Mouse (Mus musculus) gastrocnemius, postnatal 4 days (tissue): ENCODE measurements around the gene Senp7. TPM values are rescaled to one million over a fixed set of nuclear protein-coding genes. Genes with fewer than 3 reads are reported as not detected.
A peak's percentile ranks its signal among the peaks of the same experiment; 100 is the strongest.
"Not testable (repeated sequence)": the region's sequence is repeated elsewhere in the genome, so short reads cannot be mapped to it uniquely, and the experiment has no call there.

ENCODE experiments used
- DNase-seq, 2 experiments: peaks; one replicate each; pipeline ENCODE4 v3.0.0; 2021 to 2022; ENCODE audit warnings: low spot score in 2 of 2, mixed read lengths in 2 of 2
- long read RNA-seq, 2 experiments: library from polyadenylated mRNA; stranded (forward); transcript quantifications; one replicate each; pipeline ENCODE4 v2.0.0; 2021
- total RNA-seq, 2 experiments: library from RNA; stranded (reverse); gene quantifications; 2 replicates each; pipeline ENCODE4 v1.2.3; 2021

The Senp7 gene
- 10 to 100 TPM; 27.3 to 28.4 TPM for total RNA-seq
- long read RNA-seq, experiment 1, partial matches to known transcripts = 0 of 8 reads
- long read RNA-seq, experiment 1, other reads (novel, unspliced or antisense) = 5 of 8 reads
- long read RNA-seq, experiment 2, partial matches to known transcripts = 1 of 9 reads
- long read RNA-seq, experiment 2, other reads (novel, unspliced or antisense) = 5 of 9 reads

DNA sequence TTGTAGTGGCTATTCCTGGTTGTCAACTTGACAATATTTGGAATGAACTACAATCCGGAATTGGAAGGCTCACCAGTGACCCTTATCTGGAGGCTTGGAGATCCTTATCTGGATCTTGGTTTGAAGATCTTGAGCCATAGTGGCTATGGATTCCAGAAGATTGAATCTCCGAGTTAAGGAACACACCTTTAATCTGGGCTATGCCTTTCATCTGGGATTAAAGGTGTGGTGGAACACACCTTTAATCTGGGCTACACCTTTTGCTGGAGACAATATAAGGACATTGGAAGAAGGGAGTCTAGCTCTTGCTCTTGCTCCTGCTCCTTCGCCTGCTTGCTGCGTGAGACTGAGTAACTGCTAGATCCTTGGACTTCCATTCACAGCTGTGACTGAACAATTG, at the start of gene Senp7:
Senp7 (plus strand) TSS at position 301 of the 400 bp plus-strand sequence.
- DNase-seq = not testable (repeated sequence)

DNA sequence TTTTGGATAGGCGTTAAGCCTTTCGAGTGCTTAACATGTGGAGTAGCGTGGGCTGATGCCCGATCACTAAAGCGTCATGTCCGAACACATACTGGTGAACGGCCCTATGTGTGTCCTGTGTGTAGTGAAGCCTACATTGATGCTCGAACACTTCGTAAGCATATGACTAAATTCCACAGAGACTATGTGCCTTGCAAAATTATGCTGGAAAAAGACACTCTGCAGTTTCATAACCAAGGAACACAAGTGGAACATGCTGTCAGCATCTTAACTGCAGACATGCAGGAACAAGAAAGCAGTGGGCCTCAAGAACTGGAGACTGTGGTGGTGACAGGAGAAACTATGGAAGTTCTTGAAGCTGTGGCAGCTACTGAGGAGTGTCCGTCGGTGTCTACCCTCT, 41.3 kb upstream of the Senp7 start:
- no peak for DNase-seq

DNA sequence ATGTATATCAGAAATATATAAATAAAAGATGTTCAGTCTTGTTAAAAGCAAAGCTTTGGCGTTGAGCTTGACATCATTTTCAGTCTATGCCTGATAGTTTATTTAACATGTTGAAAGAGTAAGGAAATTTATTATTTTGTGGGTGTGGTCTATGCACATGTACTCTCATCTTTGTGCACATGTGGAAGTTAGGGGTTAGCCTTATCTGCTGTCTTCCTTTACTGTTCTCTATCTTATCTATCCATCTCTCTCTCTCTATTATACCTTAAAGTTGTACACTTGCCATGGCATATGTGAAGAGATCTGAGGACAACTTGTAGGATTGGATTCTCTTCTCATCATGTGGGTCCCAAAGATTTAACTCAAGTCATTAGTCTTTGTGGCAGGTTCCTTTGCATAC, 39.3 kb upstream of the Senp7 start:
- DNase-seq = no peak

DNA sequence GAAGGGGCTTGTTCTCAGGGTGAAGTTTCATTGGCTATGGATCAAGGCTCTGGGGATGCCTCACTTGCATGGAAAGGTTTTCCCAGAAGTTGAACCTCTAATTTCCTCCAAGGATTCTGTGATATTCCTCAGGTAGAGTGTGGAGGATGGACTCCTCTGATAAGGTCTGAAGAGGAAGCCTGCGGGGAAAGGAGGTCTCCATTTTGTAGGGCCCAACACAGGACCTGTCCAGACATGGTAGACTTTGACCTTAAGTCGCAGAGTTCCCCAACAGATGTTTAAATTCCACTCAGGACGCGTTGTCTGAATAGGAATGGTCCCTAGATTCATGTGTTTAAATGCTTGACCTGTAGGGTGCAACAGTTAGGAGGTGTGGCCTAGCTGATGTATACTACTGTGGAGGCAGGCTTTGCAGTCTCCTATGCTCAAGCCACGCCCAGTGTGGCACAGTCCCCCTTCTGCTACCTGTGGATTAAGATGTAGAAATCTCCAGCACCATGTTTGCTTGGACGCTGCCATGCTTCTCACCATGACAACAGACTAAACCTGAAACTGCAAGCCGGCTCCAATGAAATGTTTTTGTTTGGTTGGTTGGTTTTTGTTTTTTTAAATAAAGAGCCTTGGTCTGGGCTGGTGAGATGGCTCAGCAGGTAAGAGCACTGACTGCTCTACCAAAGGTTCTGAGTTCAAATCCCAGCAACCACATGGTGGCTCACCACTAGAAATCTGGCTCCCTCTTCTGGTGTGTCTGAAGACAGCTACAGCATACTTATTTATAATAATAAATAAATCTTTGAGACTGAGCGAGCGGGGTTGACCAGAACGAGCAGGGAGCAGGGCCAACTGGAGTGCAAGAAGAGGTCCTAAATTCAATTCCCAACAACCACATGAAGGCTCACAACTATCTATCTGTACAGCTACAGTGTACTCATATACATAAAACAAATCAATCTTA, 35.1 kb upstream of the Senp7 start:
- DNase-seq = no peak

DNA sequence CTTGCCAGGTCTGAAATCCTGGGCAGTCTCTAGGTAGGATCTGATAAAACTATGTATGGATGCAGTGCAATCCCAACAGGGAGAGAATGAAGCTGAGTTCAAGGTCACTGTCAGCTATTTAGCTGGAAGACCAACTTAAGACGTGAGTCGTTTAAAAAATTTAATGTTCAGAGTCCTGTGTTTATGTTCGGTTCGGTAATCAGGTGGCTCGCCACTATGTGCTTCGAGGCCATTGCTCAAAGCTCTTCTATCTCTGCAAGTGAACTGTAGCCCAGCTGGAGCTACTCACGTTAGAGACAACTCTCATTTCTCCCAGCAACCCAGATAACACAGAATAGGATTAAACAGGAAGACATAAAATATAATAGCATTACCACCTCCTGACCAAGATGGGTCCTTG, 34.1 kb upstream of the Senp7 start:
- no peak for DNase-seq

DNA sequence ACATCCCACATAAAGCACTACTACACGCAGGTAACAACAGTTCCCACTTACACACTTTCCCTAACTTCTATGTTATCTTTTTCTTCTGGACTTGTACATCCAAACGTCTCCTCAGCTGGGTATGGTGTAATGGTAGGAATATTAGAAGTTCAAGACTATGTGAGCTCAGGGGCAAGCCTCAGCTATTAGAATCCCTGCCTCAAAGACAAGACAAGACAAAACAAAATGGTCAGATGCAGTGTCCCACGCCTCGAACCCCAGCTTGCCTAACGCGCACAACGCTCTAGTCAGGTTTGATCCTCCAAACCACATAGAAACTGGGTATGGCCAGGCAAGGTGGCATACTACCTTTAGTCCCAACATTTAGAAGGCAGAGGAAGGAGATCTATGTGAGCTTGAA, 28.5 kb upstream of the Senp7 start:
- DNase-seq = no peak

DNA sequence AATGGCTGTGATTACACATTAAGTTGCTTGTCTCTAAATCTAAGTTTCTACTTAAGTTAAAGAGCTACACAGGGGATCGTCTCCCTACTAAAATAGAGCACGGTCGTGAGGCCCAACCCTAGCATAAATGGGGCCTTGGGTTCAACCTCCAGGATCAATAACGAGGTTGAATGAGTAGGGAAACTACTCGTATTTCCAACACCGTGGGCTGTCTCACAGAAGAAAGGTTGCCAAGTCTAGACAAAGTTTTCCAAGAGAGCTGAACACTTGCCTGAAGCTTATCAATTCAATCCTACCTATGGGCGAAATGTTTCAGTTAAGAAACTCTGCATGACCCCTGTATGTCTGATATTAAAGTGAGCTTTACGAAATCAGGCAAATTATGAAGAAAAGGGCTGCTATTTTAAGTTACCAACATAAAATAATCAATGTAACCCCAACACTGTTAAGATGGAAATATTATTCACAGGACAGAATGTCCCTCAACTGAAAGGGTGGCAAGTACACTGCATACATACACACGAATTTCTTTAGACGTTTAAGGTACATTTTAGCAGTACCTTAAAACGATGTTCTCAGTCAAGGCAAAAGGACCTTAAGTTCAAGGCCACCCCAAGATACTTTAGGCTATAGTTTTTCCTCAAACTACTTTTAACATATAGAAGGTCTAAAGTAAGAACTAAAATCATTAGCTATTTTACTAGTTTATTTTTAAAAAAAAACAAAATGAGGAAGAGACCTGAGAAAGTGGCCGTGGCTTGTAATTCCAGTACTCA, 20.1 kb upstream of the Senp7 start:
- no peak for DNase-seq

DNA sequence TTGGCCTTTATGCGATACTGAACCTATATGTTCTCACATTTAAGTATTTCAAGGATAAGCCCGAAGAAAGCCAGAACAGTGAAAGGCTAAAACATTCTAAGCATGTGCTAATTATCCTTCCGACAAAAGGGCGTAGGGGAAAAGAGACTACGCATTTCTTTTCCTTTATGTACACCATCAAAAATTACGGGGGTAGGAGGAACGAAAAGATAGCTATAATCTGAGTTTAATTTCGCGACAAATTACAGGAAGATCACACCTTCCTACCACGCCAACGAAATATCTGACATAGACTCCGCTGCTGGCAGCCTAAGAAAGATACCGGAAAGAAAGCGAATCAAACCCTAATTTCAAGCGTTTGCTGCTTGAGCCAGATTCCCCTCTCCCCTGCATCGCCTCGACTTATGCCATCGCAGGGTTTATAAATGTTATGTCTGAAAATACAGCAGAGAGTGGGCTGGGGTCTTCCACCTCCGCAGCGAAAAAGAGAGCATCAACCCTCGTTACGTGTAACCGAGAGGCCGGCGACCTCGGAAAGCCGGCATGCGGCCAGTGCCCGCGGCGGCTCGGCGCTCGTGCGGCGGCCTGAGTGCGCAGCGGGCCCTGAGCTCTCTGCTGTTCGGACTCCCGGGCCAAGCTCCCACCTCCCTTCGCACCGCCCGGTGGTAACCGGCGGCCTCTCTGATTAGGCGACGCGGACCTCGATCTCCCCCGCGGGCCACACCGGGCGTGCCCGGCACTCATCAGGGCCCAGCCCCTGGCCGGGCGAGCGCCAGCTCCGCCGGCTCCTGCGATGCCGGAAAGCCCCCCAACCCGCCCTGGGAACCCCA, 19.2 kb upstream of the Senp7 start:
- DNase-seq = peak; percentile 53 to 70

DNA sequence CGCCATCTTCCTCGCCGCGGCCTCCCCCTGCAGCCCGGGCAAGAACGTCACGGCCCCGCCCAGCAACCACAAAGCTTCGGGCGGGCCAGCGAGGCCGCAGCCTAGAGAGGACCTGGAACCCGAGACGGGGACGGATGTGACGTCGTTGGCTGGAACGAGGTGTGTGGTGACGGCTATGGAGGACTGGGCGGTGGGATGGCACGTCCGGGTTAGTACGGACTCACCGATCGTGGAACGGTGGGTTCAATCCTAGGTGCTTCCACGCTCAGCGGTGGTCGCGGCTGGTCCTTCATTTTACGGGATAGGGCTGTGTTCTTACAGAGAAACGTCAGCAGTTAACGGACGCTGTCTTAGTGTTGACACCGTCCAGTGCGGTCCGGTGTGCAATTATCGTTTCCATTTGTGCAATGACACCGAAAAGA, 18.5 kb upstream of the Senp7 start, which contains the start of gene Pcnp:
Pcnp (minus strand) TSS at position 79 of the 422 bp plus-strand sequence.
- peak; percentile 95 to 98 for DNase-seq

DNA sequence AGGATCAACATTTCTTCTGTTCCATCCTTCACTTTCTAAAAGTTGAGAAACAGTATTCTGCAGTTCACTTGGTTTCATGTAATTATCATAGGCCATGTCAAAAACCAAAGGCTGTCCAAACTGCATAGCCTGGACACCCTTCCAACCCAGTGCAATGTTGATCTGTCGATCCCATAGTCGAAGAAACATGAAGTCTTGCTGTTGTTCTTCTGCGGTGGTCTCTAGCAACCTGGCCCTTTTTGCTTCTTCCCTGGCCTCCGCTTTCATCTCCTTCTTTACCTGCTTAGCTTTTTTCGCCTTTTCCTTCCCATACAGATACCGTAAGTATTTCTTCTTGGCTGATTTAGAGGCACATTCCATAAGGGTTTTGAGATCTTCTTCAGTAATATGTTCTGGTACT, 13.6 kb upstream of the Senp7 start:
- DNase-seq = no peak

DNA sequence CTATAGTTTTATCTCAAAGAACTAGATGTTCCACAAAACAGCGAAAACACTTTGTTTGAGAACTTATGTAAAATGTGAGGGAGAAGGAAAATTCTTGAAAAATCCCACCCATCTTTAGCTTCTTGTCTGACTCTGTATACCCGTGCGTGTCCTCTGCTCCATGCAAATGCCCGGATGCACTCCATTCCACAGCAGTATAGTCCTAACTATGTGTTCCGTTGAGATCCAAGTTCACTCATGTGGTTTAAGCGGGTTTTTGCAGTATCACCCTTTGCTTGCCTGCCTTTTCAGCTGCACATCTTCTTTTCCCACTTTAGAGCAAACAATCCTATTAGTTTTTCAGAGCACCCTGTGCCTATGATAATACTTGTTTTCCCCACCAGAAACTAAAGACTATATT, 11.6 kb upstream of the Senp7 start:
- no peak for DNase-seq

DNA sequence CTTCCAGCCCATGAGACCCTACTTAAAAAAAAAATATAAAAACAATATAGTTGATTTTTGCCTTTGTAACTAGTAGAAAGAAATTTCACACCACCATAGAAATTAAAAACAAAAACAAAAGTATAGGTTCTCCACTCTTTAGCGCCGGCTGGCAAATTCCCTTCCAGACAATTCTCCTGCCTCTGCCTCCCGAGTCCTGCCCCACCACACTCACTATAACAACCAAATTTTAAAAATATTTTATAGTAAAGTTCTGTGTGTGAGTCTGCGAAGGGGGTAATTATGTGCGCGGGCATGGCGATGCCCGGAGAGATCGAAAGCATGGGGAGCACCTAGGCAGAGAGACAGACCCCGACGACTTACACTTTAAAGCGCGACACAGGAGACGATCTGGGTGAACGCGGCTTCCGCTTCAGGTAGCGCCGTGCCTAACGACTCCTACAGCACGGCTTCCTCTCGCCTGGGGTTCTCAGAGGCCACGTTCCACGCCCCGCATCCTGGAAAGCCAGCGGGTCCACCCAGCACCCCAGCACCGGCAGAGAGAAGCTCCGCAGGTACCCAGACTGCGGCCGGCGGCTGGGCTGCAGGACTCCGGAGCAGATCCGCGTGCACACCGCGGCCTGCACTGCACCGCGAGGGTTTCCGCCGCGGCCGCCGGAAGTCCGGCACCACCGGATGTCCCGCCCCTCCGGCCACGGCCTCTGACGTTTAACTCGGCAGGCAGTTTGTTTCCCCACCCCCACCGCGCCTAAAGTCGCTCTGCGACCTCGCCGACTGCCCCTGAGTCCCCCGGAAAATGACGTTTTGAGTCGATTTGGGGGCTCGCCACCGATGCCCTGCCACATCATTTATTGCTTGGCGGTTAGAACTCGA, 10.8 kb upstream of the Senp7 start, which contains the start of gene Trmt10c:
Trmt10c (minus strand) TSS at position 682 of the 873 bp plus-strand sequence.
- peak; percentile 92 to 95 for DNase-seq

DNA sequence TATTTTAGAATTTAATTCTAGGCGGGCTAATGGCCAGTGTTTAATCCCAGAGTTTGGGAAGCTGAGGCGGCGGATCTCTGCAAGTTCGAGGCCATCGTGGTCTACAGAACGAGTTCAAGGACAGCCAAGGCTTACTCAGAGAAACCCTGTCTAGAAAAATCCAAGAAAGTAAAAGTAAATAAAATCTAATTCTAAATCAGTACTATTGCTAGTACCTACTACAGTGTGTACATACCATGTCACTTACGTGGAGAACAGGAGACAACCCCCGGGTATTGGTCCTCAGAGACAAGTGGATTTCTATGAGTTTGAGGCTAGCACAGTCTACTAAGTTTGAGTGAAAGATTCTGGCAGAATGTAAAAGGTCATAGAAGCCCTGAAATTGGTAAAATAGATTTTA, 10.0 kb upstream of the Senp7 start:
- DNase-seq = no peak

DNA sequence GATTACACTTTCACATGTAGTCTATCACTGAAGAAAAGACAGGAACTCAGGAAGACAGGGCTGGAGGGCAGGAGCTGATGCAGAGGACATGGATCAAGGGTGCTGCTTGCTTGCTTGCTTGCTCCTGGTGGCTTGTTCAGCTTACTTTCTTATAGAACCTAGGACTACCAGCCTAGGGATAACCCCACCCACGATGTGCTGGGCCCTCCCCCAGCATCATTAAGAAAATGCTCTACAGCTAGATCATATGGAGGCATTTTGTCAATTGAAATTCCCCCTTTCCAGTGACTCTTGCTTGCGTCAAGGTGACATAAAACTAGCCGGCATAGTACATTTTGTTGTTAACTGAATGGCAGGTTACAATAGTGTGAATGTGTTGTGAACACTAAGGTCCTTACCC, 7.8 kb downstream of the Senp7 start:
- DNase-seq = no peak

DNA sequence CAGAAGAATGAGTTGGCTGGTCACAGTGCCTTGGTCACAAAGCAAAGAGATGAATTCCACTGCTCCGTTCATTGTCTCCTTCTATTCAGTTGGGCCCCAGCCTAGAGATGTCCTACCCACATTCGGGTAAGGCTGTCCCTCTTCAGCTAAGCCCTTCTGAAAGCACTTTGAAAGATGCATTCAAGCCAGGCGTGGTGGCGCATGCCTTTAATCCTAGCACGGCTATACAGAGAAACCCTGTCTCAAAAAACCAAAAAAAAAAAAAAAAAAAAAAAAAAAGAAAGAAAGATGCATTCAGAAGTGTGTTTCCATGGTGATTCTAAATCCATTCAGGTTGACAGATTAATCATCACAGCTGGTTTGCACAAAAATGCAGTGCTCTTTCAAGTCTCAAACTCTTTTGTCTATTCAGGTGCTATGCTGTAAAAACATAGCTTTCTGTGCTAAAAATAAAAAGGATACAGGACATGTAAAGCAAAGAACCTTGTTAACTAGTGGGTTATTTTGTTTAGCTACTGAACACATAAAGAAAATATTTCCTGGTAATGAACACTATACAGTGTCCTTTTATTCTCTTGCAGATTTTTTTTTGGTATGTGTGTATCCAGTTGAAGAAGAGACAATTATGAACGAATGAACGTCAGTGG, 8.9 kb downstream of the Senp7 start:
- no peak for DNase-seq

DNA sequence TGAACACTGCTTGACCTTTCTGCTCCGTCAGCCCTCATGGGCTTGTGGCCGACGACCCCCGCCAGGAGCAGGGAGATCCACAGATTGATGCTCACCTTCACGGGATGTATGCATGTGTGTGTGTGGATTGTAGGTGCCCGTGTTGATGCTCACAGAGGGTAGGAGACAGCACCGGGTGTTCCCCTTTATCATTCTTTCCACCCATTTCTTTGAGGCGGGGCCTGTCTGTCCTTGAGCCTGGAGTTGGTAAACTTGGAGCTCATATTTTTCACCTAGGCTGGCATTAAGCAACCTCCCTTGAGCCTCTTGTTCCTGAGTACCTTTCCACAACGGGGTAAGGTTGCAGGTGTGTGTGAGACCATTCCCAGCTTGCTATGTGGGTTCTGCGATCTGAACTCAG, 10.0 kb downstream of the Senp7 start:
- no peak for DNase-seq

DNA sequence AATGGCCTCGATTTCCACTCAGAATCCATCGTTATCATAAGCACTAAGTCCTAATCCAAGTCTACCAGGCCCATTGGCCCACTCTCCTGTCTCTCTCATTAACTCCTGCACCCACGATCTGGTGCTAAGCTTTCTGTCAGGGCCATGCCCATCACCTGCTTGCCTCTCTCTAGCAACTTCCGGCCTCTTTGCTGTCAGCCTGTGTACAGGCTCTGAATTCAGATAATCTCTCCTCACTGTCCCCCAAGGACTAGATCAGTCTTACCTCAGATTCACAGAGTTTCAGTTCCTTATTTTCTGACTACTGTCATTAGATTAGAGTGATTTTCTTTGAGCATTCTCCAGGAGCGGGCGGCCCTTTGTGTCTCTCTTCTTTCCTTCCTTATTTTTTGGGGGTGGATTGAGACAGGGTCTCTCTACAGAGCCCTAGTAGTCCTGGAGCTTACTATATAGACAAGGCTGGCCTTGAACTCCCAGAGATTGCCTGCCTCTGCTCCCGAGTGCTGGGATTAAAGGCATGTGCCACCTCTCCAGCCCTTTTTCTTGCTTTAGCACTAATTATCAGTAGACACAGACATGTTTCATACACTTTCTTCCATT, 14.0 kb downstream of the Senp7 start:
- DNase-seq = no peak

DNA sequence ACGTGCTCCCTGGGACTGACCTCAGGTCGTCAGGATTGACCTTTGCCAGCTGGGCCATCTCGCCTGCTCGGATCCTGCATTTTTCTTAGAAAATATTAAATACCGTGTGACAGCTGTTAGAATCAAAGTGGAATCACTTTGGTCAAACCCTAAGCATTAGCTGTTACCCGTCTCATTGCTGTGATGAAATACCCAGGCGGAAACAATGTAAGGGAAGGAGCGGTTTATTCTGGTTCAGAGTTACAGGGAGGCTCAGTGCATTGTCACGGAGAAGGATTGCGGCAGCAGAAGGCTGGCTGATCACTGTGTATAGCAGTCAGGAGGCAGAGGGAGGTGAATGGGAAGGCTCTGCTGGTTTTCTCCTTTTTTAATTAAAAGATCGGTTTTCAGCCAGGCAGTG, 14.8 kb downstream of the Senp7 start:
- no peak for DNase-seq
